ENCODE assay signal across 11 mouse cellular contexts in the genomic region with DNA sequence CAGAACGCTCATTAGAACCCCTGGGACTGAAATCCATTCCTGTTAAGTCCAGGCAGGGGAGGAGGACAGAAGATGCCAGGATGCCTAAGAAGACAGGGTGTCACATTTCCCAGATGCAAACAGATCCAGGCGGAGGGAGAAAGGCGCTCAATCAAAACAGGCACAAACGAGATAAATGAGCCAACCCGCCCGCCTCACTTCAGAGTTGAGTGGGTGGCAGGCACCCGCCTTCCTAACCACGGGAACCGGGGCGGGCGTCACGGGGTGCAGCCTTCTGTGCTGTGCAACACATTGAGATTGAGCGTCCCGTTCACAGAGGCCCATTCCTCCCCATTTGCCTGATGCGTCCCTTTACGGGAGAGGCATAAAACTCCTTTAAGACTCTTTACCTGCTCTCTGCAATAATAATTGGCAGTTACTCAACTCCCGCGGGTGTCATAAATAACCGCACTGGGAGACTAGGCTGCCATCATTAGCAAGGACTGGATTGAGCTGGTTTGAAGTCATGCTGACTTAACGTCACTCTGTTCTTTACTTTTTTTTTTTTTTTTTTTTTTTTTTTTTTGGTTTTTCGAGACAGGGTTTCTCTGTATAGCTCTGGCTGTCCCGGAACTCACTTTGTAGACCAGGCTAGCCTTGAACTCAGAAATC. TPM values are rescaled to one million over a fixed set of nuclear protein-coding genes. Genes with fewer than 3 reads are reported as not detected.
A peak's percentile ranks its signal among the peaks of the same experiment; 100 is the strongest.
DNase-seq lines count a peak whose midpoint lies in the region; ATAC-seq lines count a peak whose summit lies in the region.
"Had no signal": no experiment of that assay in that cellular context is flagged by ENCODE, and none has a peak within 500 bp of the region (broad histone marks: within the 10 kb centered on the region; RNA-seq: fewer than 3 reads in every experiment).

No protein-coding gene starts in this region.

- DNase-seq in forebrain, embryonic 14.5 days (ENCODE audit: low spot score) = peak; percentile 17
- DNase-seq in forebrain, embryonic 11.5 days (ENCODE audit: low spot score) = no peak
- peak; percentile 39 to 44 for DNase-seq in right cerebral cortex, adult 2 months (ENCODE audit: low spot score in 2 of 2)
- DNase-seq in right cerebral cortex, postnatal 25 days = no peak
- peak; percentile 52 to 63 for DNase-seq in kidney, postnatal 4 days
- no peak for DNase-seq in spleen, postnatal 36 days (ENCODE audit: low spot score in 2 of 2)
- DNase-seq in forebrain, embryonic 10.5 days (ENCODE audit: extremely low spot score, low spot score) = no peak
- DNase-seq: gastrocnemius, postnatal 36 days had no signal

- no peaks in the 10 kb centered on the region for H3K27me3 ChIP-seq in forebrain, embryonic 14.5 days (replicated peaks; ENCODE audit: control insufficient read depth, insufficient read depth, low read length)
- no peaks in the 10 kb centered on the region for H3K27me3 ChIP-seq in forebrain, embryonic 11.5 days (ENCODE audit: control insufficient read depth, insufficient read depth, low read length)
- no peaks in the 10 kb centered on the region for H3K27me3 ChIP-seq in neural tube, embryonic 15.5 days (replicated peaks)
- no peaks in the 10 kb centered on the region for H3K27me3 ChIP-seq in forebrain, embryonic 10.5 days (ENCODE audit: poor library complexity, severe bottlenecking)

- no peaks in the 10 kb centered on the region for H3K36me3 ChIP-seq in forebrain, embryonic 14.5 days (ENCODE audit: control insufficient read depth, insufficient read depth, low read length)
- no peaks in the 10 kb centered on the region for H3K36me3 ChIP-seq in forebrain, embryonic 11.5 days (ENCODE audit: control insufficient read depth, insufficient read depth, low read length)
- no peaks in the 10 kb centered on the region for H3K36me3 ChIP-seq in neural tube, embryonic 15.5 days
- H3K36me3 ChIP-seq in forebrain, embryonic 10.5 days (replicated peaks) = no peaks in the 10 kb centered on the region

- ATAC-seq in forebrain, embryonic 14.5 days = no peak
- ATAC-seq in forebrain, embryonic 11.5 days (replicated peaks; ENCODE audit: low FRiP score) = no peak
- ATAC-seq in neural tube, embryonic 15.5 days (ENCODE audit: low FRiP score) = 0 out of 2 replicates have a peak, but pooled peaks have one; percentile 38

- H3K27ac ChIP-seq in forebrain, embryonic 14.5 days (ENCODE audit: low read depth, low read length) = no peak overlapping the region
- H3K27ac ChIP-seq in forebrain, embryonic 11.5 days (ENCODE audit: low read depth, low read length) = no peak overlapping the region
- no peak overlapping the region for H3K27ac ChIP-seq in neural tube, embryonic 15.5 days (replicated peaks)
- no peak overlapping the region for H3K27ac ChIP-seq in forebrain, embryonic 10.5 days

- H3K9me3 ChIP-seq in forebrain, embryonic 14.5 days (replicated peaks; ENCODE audit: control insufficient read depth, low read length) = no peaks in the 10 kb centered on the region
- no peaks in the 10 kb centered on the region for H3K9me3 ChIP-seq in forebrain, embryonic 11.5 days (ENCODE audit: control insufficient read depth, low read length)
- no peaks in the 10 kb centered on the region for H3K9me3 ChIP-seq in neural tube, embryonic 15.5 days (replicated peaks)
- H3K9me3 ChIP-seq in forebrain, embryonic 10.5 days = no peaks in the 10 kb centered on the region

- 57% methylated on average over 22 of the region's 22 CpGs for WGBS in forebrain, embryonic 14.5 days
- 72% methylated on average over 22 of the region's 22 CpGs for WGBS in forebrain, embryonic 11.5 days
- WGBS in neural tube, embryonic 15.5 days = 26% methylated on average over 22 of the region's 22 CpGs
- 71% methylated on average over 22 of the region's 22 CpGs for WGBS in forebrain, embryonic 10.5 days

- H3K4me3 ChIP-seq in forebrain, embryonic 14.5 days (ENCODE audit: low read depth, low read length) = no peak overlapping the region
- H3K4me3 ChIP-seq in forebrain, embryonic 11.5 days (ENCODE audit: low read depth, low read length) = no peak overlapping the region
- no peak overlapping the region for H3K4me3 ChIP-seq in neural tube, embryonic 15.5 days (replicated peaks)
- no peak overlapping the region for H3K4me3 ChIP-seq in forebrain, embryonic 10.5 days

- no peak overlapping the region for H3K9ac ChIP-seq in forebrain, embryonic 14.5 days (ENCODE audit: low read length)
- H3K9ac ChIP-seq in forebrain, embryonic 11.5 days (ENCODE audit: low read length) = no peak overlapping the region
- H3K9ac ChIP-seq in neural tube, embryonic 15.5 days (replicated peaks) = no peak overlapping the region

- no peak overlapping the region for H3K4me2 ChIP-seq in forebrain, embryonic 14.5 days (ENCODE audit: low read length)
- H3K4me2 ChIP-seq in forebrain, embryonic 11.5 days (ENCODE audit: low read depth, low read length, severe bottlenecking) = no peak overlapping the region
- 0 out of 2 replicates have a peak overlapping the region, but pooled peaks have one; percentile 3 for H3K4me2 ChIP-seq in neural tube, embryonic 15.5 days

- H3K4me1 ChIP-seq in forebrain, embryonic 14.5 days (ENCODE audit: control insufficient read depth, insufficient read depth, low read length) = no peaks in the 10 kb centered on the region
- no peaks in the 10 kb centered on the region for H3K4me1 ChIP-seq in forebrain, embryonic 11.5 days (replicated peaks; ENCODE audit: control insufficient read depth, insufficient read depth, low read length)
- H3K4me1 ChIP-seq in neural tube, embryonic 15.5 days = peaks cover 6% of the 10 kb centered on the region
- H3K4me1 ChIP-seq in forebrain, embryonic 10.5 days = no peaks in the 10 kb centered on the region

RNA-seq across cellular contexts. Expression of gene Zfand2a, which starts 10.8 kb away (rescaled TPM):
- polyA plus RNA-seq in forebrain, embryonic 14.5 days (2014; fragmentation: Nextera tagmentation; extraction: Ambion mirVana) = 10.1 and 10.7 TPM in 2 replicates
- 6.4 and 7.9 TPM in 2 replicates for polyA plus RNA-seq in forebrain, embryonic 11.5 days (2014; fragmentation: Nextera tagmentation; extraction: Ambion mirVana)
- polyA plus RNA-seq in neural tube, embryonic 15.5 days (2015; fragmentation: Nextera tagmentation; extraction: Ambion mirVana) = 22.9 and 23.2 TPM in 2 replicates
- polyA plus RNA-seq in forebrain, embryonic 10.5 days (2016; fragmentation: Nextera tagmentation; extraction: Ambion mirVana) = 9.6 and 10.2 TPM in 2 replicates

RNA-seq across cellular contexts. Expression of gene 3110082I17Rik, which starts 34.8 kb away (rescaled TPM):
- 14.9 and 15.2 TPM in 2 replicates for polyA plus RNA-seq in forebrain, embryonic 14.5 days (2014; fragmentation: Nextera tagmentation; extraction: Ambion mirVana)
- polyA plus RNA-seq in forebrain, embryonic 11.5 days (2014; fragmentation: Nextera tagmentation; extraction: Ambion mirVana) = 38.5 and 47.5 TPM in 2 replicates
- polyA plus RNA-seq in neural tube, embryonic 15.5 days (2015; fragmentation: Nextera tagmentation; extraction: Ambion mirVana) = 15.7 and 22.7 TPM in 2 replicates
- polyA plus RNA-seq in forebrain, embryonic 10.5 days (2016; fragmentation: Nextera tagmentation; extraction: Ambion mirVana) = 69.4 and 70.5 TPM in 2 replicates

RNA-seq across cellular contexts. Expression of gene Uncx, which starts 48.1 kb away (rescaled TPM):
- 2.3 and 3.5 TPM in 2 replicates for polyA plus RNA-seq in forebrain, embryonic 14.5 days (2014; fragmentation: Nextera tagmentation; extraction: Ambion mirVana)
- polyA plus RNA-seq in forebrain, embryonic 11.5 days (2014; fragmentation: Nextera tagmentation; extraction: Ambion mirVana) = 27.3 and 28.2 TPM in 2 replicates
- polyA plus RNA-seq in neural tube, embryonic 15.5 days (2015; fragmentation: Nextera tagmentation; extraction: Ambion mirVana) = 23.7 and 35.3 TPM in 2 replicates
- 7.7 and 9.4 TPM in 2 replicates for polyA plus RNA-seq in forebrain, embryonic 10.5 days (2016; fragmentation: Nextera tagmentation; extraction: Ambion mirVana)
- polyA plus RNA-seq: liver, adult 2 months; stomach, embryonic 14.5 days had no signal

Comparison
In these comparisons a context has a peak if more than half of its experiments do, and no peak if none do; other contexts are left out.
1. DNase-seq: peak in forebrain, embryonic 14.5 days (single experiment), right cerebral cortex, adult 2 months (2 of 2) and kidney, postnatal 4 days (2 of 2); none in forebrain, embryonic 11.5 days (single experiment), right cerebral cortex, postnatal 25 days (single experiment), spleen, postnatal 36 days (0 of 2) and forebrain, embryonic 10.5 days (single experiment).